Mouse (Mus musculus): ENCODE data around the gene Gpa33. TPM values are rescaled to one million over a fixed set of nuclear protein-coding genes. Genes with fewer than 3 reads are reported as not detected.

The Gpa33 gene
- total RNA-seq (2021): not detected
- long read RNA-seq, experiment 1: 0 reads
- long read RNA-seq, experiment 2: 0 reads

DNA sequence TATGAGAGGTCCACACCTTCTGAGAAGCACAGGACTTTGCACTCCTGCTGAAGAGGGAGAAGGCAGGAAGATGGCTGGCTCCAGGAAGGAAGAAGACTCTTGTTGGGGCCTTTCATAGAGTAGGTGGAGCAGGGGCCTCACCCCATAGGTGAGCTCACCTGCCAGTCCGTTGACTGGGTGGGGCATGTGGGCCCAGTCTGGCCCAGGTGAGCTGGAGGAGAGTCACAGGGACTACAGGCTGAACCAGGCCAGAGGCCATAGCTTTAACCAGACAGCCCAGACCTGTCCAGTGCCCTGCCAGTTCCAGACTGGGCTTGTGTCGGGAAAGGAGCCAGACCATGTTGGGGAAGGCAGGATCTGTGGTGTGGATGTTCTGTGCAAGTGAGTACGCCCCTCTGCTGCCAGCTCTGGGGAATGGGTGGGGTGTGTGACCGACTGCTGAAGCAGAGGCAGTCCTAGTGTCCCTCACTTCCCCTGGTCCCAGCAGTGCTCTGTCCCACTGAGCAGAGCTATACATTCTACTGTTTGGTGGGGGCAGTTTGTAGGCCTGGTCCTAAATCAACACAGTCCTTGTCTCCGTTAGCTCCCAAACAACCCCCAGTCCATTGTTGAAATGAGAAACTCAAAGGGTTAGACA lies at the start of gene Gpa33:
Gene Gpa33, plus strand, starts transcription at position 15 of the 637 bp plus-strand sequence.
- no peak for DNase-seq

DNA sequence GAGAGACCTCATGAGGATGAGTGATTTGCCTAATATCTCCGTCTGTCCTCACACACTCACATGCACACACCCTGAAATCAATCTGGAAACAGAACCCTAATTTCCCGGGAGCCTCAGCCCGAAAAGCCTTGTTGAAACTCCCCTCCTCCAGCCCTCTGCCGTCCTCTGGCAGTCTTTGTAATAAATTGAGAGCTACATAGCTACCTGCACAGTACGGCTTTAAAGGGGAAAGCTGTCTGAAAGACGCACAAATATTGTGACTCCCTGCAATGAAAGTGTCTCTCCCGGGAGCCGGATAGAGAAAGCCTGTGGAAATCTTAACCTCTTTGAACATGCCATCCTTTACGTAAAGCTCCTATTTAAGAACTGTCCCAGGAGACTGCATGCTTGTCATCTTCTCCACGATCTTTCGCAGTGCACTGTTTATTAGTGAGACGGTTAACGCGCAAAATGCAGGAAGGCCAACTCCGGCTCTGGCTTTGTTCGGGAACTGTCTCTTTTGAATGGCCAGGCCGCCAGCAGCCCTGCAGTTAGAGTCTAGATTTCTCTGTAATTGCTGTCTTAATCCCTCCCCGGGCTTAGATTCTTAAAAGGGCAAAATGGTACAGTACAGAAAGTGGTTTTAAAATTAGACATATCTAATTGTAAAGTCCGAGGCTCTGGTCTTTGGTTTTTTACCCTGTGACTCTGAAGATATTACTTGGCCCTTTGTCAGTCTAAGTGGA lies 41.4 kb upstream of the Gpa33 start:
- DNase-seq: no peak

DNA sequence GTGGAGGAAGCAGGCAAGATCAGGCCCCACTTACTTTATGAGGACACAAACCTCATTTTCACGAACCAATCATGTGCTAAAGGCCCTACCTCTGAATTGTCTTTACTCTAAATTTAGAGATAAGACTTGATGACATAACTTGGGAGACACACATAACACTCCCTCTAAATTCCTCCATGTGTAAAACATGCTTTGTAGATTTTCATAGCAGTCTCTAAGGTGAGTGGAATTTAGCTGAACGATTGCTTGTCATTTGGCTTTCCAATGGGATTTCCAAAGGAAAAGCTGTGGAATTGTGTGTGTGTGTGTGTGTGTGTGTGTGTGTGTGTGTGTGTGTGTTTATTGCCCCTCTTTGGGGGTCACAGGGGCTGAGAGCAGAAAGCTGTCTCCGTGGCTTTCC lies 40.7 kb upstream of the Gpa33 start:
- DNase-seq: no peak

DNA sequence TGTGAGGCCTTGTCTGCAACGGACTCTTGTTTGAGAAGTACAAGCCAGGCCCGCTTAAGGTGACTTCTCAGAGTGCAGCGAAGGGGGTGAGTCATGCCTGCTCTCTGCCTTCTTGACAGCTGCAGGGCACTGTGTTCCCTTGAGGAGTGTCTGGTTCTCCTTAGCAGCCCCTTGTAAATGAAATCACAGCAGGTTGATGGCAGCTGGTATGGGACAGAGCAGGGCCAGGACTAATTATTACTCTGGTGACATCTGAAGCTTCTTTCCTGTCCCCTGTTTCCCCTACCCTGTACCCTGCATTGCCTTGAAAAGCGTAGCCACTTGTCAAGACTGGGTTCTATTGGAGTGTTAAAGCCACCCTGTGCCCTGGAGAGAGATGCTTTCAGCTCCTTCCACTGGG lies 40.3 kb upstream of the Gpa33 start:
- DNase-seq: no peak

DNA sequence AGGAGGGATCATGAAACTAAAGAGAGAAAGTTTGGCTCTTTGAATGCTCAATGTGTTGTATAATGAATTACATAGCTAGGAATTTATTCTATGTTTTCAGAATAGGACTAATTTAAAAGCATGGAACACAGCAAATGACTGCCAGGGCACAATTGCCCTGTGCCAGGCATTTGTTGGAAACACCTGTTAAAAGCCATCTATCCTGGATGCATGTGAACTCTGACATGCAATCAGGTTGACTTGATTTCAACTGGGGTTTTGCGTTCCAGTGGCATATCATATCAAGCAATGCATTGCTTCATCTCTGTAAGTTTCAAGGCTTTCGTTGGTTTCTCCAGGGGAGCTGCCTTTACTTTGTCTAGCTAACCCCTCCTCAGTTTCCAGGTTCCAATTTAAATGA lies 39.7 kb upstream of the Gpa33 start:
- DNase-seq: no peak

DNA sequence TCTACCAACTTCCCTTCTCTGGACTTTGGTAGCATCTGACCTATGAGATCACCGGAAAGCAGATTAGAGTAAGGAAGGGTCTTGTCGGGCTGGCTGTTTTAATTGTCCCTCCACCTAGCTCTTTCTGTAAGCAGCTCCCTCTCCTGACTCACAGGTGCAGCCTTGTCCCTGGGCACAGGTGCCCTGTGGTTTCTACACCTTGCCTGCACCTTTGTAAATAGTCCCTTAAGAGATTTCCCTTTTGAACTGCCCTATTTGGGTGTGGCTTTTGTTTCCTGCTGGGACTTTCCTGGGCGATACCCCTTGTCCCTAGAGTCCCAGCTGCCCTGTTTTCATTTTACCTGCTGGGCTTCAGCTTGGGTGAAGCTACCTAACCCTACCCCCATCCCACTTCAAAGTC lies 35.6 kb upstream of the Gpa33 start:
- DNase-seq: no peak

DNA sequence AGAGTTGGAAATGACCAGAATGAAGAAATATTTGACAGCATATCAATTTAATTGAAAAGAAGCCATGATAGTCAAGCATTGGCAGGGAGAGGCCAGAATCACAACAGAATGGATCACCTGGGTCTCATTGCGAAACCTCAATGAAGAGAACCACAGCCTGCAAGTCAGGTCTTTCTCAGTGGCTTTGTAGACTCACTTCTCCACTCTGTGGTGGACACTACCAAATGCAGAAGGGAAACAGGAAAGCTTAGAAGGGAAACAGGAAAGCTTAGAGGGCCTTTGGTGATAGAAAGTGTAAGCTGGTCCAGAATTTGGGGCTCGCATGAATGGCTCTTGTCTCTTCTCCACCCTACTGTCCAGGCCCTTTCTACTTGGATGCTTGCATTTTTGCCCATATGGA lies 31.9 kb upstream of the Gpa33 start:
- DNase-seq: no peak

DNA sequence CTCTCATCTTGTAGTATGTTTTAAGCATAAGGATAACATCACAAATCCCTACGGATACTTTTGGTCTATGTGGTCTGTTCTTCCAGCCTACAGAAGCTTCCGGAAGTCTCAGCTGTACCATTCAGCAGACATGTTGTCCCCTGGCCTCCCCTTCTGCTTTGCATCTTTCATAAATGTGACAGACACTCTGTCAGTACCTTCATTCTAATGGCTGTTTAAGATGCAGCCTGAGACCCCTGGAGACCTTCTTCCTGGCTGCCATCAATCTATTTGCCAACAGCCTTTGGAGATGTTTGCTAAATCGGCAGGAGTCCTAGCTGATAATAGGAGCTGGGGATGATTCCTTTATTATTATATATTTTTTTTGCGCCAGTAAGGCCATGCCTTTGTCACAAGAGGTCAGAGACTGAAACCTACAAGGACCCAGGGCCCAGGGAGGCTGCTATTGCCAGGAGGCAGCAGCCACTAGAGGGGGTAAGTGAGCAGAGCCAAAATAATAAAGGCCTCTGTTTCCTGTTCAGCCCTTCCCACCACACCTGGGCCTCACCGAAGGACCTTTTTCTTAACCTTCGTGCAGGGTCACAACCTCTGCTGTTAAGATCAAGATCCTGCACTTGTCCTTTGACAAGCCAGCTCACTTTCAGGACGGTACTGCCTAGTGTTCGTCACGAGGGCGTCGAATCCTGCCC lies 27.0 kb upstream of the Gpa33 start:
- no peak for DNase-seq

DNA sequence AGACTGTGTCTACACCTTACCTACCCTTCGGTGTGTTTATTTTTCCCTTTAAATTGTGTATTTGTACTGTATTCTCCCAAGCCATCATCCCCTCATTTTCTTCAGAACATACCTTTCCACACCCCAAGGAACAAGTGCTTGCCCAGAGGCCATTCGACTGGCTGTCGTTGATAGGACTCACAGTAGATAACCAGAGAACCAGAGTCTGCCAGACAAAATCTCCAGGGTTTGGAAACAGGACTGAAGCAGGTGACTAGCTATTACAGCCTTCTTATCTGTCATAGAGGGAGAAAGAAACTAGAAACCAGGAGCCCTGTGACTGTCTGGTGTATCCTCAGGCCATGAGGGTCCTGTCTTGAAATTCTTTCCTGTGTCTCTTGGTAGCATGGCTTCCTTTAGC lies 25.2 kb upstream of the Gpa33 start:
- DNase-seq: no peak

DNA sequence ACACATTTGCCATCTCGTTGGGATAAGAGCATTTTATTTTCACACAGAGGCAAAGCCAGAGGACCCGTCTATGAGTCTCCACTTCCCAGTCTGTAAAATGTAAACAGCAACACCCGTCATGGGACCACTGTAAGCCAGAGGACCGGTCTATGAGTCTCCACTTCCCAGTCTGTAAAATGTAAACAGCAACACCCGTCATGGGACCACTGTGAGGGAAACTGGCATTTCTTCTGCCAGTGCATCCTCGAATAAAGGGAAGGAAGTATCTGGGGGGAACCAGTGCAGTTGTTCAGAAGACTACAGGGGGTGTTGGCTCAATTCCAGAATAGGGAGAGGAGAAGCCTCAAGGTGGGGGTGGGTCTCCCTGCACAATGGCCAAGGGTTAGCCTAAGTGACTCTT lies 24.6 kb upstream of the Gpa33 start:
- no peak for DNase-seq

DNA sequence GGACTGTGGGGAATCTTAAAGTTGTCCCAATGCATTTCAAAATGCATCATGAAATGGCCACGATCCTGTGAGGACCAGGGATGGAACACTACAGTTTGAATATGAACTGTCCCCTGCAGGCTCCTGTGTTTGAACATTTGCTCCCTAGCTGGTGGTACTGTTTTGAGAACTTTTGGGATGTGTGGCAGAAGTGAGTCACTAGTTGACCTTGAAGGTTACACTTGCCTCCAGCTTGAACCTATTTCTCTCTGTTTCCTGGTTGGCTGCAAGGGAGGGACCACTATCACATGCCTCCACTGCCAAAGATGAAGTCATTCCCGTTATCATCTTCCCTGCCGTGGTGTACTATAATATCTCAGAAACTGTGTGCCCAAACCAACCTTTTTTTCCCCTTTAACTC lies 15.1 kb upstream of the Gpa33 start:
- no peak for DNase-seq

DNA sequence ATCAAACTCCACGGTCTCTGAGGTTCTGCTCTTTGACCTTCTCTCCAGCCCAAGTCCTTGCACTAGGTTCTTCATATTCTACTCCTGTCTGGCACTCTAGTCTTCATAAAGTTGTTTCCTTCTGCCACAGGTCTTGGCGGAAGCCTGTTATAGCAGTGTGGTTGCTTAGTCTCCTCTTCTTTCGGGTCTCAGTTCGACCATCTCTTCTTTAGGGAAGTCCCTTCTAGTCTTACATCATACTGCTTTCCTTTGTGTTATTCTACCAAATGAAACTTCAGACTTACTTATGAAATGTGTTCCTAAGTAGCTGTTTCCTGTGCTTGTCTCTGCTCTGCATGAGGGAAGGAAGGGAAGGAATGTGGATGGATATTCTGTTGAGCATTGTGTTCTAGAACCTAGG lies 14.3 kb upstream of the Gpa33 start:
- DNase-seq: no peak

DNA sequence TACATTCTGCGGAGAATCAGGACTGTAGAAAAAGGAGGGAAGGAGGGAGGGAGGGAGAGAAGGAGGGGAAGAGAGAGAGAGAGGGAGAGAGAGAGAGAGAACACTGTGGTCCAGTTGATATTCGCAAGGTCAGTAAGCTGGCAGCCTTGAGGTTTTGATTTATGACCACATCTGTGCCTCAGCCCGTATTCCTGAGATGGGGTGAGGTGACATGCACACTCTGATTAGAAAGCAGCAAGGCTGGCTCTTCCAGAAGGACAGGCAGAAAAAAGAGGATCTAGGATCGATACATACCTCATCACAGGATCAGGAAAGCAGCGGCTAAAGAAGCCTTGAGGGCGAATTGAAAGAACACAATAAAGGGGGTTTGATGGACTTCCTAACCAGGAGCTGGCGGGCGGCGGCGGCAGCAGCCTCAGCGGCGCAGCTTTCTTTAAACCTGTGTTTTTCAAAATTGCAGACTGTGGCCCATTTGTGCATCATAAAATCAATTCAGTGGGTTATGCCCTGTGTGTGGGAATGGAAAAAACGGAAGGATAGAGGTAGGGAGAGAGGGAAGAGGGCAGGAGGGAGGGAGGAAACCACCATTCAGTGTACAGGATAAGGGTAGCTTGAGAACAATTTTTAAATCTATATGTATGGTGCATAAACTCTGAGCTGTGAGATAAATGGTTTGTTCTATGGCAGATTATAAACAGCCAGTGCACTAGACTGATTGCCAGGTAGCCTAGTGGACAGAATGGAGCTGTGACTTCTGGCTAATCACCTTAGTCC lies 12.0 kb upstream of the Gpa33 start:
- DNase-seq: no peak

DNA sequence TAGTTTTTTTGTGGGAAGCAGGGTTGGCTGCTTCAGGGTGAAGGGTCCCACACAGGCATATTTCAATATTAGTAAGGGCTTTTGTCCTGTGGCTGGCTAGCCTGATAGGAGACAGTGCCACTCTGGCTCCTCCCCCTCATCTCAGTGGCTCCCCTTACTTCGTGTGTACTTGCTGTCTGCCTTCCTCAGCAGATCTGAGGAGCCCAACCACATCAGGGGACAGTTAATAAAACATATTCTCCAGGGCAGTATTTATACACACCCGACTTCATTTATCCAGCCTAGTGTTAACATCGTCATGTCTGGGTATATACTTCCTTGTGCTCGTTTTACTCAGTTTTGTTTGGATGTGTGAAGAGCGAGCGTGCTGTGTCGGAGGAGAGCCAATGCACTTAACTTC lies 7.9 kb upstream of the Gpa33 start:
- no peak for DNase-seq

DNA sequence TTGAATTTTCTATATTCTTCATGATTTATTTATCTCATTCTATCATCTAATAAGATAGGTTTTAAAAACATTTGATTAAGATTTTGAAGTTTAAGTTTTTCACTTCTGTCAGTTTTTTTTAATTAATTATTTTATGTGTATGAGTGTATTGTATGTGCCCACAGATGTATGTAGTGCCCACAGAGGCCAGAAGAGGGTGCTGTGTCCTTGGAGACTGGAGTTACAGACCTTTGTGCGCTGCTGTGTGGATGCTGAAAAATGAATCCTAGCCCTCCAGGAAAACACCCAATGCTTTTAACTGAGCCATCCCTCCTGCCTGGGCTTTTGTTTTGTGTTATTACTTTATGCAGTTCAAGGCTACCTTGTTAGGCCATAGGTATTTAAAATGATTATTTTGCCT lies 7.0 kb upstream of the Gpa33 start:
- DNase-seq: no peak

DNA sequence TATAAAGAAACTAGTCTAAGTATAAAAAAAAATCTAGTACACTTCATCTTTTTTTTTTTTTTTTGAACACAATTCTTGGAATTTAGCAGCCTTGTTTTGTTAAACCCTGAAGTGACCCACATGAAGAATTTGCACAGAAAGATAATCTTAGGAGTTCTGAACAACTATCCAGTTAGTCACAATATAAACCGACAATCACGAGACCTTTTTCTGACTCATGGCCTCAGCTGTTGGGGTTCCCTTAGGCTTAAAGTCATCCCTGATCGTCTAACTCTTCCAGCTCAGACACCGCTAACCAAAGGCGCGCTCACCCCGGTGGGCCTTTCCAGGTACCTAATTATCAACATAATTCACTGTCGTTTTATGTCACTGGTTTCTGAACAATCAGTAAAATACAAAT lies 6.3 kb upstream of the Gpa33 start:
- no peak for DNase-seq

DNA sequence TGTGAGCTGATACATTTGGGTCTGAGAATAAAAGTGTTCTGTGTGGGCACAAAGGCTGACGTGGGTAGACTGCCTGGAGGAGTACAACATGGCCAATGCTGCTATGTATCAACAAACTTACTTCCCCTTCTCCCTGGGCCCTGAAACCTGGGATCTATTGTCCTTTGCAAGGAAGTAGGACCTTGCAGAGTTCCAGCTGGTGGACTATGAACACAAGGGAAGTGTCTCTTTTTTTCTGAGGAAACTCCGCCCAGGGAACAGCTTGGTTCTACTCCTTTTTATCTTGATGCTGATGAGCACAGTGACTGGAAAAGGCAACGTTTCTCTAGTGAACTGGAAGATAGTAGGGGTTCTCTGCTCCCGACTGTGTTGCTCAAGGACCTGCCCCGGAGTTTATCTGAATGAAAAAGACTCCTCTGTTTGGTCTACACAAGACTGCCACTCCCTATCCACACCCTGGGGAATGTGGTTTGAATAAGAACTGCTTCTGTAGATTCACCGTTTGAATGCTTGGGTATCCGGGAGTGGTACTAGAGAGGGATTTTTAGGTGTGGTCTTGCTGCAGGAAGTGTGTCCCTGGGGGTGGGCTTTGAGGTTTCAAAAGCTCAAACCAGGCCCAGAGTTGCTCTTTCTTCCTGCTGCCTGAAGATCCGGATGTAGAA lies 5.0 kb upstream of the Gpa33 start:
- DNase-seq: no peak

DNA sequence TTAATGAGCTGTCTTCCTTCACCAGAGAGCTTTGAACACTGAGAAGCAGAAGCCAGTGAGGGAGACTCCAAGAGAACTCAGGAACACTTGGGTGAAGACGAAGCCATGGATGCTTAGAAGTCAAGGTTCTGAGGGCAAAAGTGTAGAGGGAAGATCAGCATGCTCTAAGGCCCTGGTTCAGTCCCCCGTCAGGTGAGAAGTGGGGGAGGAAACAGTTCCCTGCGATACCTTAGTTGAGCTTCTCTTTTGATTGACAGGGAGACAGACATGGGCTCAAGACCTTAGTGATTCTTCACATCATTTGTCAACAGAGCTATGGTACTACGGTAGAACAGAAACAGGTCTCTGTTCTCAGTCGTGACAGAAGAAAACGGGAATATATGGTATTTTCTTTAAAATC lies 3.7 kb upstream of the Gpa33 start:
- DNase-seq: no peak

DNA sequence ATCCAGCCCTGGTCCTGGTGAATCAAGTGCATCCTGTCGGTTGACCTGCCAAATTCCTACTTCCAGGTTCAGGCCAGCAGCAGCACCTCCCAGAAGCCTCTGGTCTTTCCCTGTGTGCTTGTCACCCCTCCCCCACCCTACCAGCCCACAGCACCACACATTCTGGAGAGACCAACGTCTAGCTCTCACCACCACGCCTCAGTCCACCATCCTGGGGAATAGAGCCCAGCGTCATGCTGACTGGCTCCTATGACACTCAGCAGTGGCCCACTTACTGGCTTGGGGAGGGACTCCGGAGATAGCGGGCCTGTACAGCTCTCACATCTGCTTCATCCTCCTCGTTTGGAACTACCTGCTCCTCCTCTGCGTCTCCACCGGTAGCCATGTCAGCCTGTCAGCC lies 3.2 kb upstream of the Gpa33 start:
- DNase-seq: peak; percentile 15

DNA sequence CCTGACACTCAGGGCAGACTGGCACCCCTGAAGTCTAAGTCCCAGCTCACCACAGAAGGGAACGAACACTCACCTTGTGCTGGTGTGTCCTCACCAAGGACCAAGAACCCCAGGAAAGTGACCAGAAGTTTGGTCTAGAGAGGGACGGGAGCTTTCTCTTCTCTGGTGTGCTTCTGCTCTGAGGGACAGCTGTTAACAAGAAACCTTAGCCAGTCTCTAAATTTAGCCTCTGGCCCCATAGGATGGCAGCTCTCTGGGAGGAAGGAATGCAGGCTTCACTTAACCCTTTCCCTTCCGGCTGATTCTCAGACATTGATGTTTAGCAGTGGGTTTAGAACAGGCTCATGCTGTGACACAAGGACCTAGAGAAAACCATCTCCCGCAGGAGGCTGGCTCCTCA lies 2.3 kb upstream of the Gpa33 start, which contains the start of gene Dusp27:
Gene Dusp27, minus strand, starts transcription at position 204 of the 400 bp plus-strand sequence.
- DNase-seq: no peak

DNA sequence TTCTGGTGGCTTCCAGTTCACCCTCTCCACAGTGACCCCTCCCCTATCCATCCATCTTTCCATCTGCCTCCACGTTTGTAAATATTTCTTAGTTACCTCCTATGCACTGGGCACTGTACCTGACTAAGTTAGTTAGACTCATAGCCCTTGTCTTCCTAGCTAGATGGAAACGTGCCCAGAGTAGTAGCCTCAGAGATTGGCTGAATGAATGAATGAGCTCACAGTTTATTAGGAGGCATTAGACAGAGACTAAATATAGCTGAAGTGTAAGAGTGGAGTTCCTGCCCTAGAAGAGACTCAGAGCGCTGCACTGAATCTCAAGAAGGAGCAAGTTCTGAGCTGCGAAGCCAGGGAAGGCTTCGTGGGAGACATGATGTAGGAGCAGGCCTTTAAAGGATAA lies 1.5 kb upstream of the Gpa33 start:
- no peak for DNase-seq

DNA sequence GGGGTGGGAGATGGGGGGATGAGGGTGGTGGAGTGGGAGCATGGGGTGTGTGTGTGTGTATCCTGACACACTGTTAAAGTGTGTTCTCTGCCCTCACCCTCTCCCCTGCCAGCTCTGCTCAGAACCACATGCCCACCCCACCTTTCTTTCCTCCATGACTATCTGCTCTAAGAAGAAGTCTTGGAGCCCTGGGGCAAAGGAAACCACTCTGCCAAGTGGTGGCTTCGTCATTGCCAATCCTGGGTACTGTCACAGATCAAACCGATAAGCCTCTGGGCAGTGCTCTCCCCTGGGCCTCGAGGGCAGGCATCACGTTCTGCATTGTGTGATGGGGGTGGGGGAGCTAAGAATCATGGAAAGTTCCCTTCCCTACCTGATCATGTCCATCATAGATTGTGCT lies 2.3 kb downstream of the Gpa33 start:
- no peak for DNase-seq

Data from gastrocnemius, postnatal 10 days (tissue).